Mouse (Mus musculus) CD8-positive naive resting alpha-beta T cell, adult 57 days (primary cell): ENCODE results near the gene Tsen54. TPM values are rescaled to one million over a fixed set of nuclear protein-coding genes. Genes with fewer than 3 reads are reported as not detected.

Source experiments
- total RNA-seq: library from RNA; stranded (reverse); gene quantifications from one replicate; pipeline ENCODE4 v1.2.4, GENCODE M21; 2023

Tsen54 gene
- 23.2 TPM for total RNA-seq

DNA sequence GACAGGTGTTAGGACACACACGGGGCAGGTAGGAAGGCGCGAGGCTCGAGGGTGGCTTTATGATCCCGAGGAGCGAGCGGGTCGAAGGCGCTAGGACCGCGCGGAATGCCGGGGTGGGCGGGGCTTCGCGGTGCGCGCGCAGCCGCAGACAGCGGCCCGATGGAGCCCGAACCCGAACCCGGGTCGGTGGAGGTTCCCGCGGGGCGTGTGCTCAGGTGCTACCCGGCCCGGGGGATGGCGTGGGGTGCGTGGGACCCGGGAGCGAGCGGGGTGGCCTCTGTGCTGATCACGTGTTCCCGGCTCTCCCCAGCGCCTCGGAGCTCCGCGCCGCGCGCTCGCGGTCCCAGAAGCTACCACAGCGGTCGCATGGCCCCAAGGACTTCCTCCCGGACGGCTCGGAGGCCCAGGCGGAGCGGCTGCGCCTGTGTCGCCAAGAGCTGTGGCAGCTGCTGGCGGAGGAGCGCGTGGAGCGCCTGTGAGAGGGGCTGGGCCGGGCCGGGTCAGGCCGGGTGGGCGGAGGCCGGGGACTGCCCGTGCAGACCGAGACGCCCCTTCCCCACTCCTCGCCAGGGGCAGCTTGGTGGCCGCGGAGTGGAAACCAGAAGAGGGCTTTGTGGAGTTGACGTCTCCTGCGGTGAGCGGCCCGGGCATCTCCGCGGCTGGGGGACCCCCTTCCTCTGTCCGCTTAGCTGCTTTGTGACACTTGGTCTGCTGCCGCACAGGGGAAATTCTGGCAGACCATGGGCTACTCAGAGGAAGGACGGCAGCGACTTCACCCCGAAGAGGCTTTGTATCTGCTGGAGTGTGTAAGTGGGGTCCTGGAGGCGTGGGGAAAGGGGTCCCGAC is at the start of gene Tsen54:
Tsen54 (plus strand) TSS at position 120 of the 846 bp plus-strand sequence.

DNA sequence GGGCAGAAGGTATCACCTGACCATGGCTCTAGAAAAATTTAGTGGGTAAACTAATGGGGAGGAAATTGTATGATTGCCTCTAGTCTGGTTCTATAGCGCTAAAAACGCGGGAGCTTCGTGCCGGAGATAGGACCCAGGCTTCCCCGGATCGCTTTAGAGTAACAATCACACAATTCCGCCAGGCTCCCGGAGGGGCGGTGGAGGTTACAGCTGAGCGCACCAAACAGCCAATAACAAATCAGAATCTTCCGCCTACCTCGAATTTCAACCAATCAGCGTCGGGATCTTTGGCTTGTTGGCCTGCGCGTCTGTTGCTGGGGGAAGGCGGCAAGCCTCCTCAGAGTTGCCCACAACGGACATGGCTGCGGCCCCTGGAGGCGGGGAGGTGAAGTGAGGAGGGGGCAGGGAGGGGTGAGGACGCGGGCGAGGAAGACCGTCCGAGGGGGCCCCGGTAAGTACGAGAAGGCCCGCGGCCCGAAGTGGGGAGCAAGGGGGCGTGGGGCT is 49.4 kb upstream of the Tsen54 start, which contains the start of gene Tmem94:
Tmem94 (plus strand) TSS at position 331 of the 504 bp plus-strand sequence.

DNA sequence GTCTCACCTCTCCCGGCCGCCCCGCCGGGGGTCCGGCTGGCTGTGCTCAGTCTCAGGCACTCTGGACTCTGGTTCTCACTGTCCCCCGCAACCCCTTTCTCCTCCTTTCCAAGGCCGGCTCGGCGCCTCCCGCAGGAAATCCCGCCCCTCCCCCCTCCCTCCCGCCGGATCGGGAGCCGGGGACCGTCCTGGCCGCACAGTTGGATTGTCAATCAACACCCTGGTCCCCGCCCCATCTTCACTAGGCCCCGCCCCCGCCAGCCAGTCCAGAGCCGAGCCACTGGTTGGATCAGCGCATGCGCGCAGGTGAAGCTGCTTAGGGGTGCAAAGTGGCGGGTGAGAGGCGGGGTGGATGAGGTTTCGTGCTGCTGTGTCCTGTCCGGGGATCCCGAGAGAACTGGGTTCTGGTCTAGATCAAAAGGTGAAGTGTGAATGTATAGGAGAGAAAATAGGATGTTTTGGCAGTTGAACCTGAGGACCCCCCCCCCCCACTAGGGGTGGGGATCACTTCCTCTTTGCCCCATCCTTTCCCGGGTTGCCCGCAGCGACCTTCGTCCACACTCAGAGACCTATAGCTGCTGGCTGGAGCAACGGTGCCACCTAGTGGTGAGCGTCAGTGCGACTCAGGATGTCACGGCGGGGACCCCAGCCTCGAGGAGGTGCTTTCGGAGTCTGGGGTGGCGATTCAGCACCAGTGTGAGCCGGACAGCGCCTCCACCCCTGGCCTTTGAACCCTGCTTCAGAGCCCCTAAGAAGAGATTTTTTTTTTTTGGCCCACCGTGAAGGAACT is 822 bp upstream of the Tsen54 start, which contains the start of gene Caskin2:
Caskin2 (minus strand) TSS at position 133 of the 790 bp plus-strand sequence.

DNA sequence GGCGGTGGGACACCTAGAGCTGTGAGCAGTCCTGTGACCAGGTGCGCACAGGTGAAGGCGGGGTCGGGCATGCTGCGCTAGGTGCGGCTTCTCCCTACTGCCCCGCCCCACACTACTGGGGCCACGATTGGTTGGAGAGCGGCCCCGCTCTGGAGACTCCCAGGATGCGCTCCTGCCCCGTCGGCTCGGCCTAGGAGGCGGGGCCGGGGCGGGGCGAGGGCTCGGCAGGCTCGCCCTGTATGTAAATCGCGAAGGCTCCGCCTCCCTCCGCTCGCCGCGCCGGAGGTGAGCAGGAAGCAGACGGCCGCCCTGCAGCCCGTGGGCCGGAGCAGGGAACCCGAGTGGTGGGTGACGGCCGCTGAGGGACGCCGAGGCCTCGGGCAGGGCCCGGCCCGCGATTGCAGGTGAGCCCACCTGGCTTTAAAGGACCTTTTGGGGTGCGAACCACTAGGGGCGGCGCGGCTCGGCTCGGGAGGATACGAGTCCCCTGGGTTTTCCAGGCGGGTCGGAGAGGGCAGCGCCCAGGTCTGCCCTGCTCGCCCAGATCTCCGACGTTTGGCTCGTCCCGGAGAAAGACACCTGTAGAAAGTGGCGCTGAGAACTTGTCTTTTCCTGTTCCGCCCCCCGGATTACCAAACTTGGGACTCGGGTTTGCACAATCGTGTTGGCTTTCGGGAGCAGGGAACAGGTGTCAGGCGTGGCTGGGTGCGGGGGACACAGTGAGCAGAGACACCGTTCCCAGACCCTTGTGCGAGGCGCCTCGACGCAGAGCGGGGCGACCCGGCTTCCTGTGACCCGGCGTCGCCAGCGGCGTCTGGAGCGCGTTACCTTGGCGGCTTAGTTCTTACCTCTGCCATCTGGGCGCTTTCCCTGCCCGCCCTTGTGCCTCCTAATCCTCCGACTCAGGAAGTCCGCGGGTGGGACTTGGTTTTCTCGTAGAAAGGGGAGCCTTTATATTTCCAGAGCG is 9.5 kb downstream of the Tsen54 start, which contains the start of gene Llgl2:
Llgl2 (plus strand) TSS at position 276 of the 967 bp plus-strand sequence.

DNA sequence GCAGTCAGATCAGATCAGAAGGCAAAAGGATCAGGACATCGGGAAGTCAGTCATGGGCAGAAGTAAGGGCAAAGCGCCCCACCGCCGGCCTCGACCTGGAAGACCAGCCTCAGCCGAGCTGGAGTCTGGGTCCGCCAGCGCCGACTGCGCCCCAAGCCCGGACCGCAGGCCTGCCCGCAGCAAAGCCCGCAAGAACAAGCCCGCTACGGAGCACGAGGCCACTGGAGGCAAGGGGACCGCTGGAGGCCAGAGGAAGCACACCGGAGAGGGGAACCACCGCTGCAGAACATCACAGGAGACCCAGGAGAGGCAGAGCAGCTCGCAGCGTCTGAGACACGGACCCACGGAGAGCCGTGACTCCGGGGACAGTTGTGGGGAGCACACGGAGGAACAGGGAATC is 43.8 kb downstream of the Tsen54 start, which contains the start of gene Myo15b:
Myo15b (plus strand) TSS at position 53 of the 400 bp plus-strand sequence.

Other genes starting within 250 kb of the Tsen54 start
- 33.5 TPM for gene Mrps7, start 210.8 kb upstream of the Tsen54 start, total RNA-seq
- gene Gga3, start 210.7 kb upstream of the Tsen54 start, total RNA-seq: 135 TPM
- 65.7 TPM for gene Mif4gd, start 201.8 kb upstream of the Tsen54 start, total RNA-seq
- gene Slc25a19, start 186.4 kb upstream of the Tsen54 start, total RNA-seq: 48.1 TPM
- gene Grb2, start 106.1 kb upstream of the Tsen54 start, total RNA-seq: 108 TPM
- gene Tmem94, start 49.3 kb upstream of the Tsen54 start, total RNA-seq: 74.2 TPM
- 2.9 TPM for gene Caskin2, start 1.1 kb upstream of the Tsen54 start, total RNA-seq
- gene Llgl2, start 9.3 kb downstream of the Tsen54 start, total RNA-seq: 37.2 TPM
- gene Myo15b, start 43.7 kb downstream of the Tsen54 start, total RNA-seq: not detected
- 0.92 TPM for gene Smim5, start 85.2 kb downstream of the Tsen54 start, total RNA-seq
- not detected for gene Smim6, start 97.3 kb downstream of the Tsen54 start, total RNA-seq
- 41.8 TPM for gene Sap30bp, start 118.6 kb downstream of the Tsen54 start, total RNA-seq
- gene Recql5, start 118.8 kb downstream of the Tsen54 start, total RNA-seq: 22.9 TPM
- not detected for gene Itgb4, start 160.0 kb downstream of the Tsen54 start, total RNA-seq
- gene Galk1, start 198.0 kb downstream of the Tsen54 start, total RNA-seq: 21.6 TPM
- 1,697 TPM for gene H3f3b, start 213.2 kb downstream of the Tsen54 start, total RNA-seq
- 80.3 TPM for gene Unk, start 215.6 kb downstream of the Tsen54 start, total RNA-seq